Mouse (Mus musculus) naive thymus-derived CD4-positive, alpha-beta T cell, adult 2 months (primary cell): ENCODE results near the gene Mex3a.

ENCODE experiments used
- DNase-seq: peaks from one replicate; pipeline ENCODE4 v3.0.0-alpha.2; 2011; ENCODE audit warnings: low read depth

Gene Mex3a

DNA sequence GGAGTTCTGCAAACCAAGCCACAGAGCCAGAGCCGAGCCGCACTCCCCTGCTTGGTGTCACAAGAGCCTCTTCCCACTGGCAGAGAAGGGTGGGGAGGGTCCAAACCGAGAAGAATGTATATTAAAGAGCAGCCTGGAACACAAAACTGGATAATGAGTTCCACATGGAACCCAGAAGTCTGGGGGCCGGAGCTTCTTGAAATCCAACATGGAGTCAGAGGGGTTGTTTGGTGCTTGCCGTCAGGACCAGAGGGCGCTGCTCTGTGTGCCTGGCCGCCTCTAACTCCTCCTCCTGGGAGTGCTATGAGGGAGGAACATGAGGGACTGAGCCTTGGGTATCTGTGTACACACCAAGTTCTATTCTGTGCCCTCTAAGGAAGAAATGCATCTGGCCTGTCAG, 26.4 kb upstream of the Mex3a start:
- DNase-seq, result no peak

DNA sequence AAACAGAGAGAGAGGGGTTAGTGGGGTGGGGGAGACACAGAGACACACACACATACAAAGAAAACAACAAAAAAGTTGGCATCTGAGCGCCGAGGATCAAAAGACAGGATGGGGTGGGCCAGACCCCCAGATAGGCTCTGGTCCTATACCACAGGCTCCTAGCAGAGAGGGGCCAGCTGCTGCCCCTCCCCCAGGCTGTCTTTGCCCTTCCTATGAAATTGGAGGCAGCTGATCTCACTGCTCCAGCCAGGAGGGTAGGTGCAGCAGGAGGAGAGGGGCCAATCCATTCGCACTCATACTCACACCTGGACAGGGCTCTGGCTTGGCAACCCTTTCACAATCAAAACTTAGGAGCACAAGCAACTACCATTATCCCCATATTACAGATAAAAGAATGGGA, 22.9 kb upstream of the Mex3a start:
- no peak for DNase-seq

DNA sequence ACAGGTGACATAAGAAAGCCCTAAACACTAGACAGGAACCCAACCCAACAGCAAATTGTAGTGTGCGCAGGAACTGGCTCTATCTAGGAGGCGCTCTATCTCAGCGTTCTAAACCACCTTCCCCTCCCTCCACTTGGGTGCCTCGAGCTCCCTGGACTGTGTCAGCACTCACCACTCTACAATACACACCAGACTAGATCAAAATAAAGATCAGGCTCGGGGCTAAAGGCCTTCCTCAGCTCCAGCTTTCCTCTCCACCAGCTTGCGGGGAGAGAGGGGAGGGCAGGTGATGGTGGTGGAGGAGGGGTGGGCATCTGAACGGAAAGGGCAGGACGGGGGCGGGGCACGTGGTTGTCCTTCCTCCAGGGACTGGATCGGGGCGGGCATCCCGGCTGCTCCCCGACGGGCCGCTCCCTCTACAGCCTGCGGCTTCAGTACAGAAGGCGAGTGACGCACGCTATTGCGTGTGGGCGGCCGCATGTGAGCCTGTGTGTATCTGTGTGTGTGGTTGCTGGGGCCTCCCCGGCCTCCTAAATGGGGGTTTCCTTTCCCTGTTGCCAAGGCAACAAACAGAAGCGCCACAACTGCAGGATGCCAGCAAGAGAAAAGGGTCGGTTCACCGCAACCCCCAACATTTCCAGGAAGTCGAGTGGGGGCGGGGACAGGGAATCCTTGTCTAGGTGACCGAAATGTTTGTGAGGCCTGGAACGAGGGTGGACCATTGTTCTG, 22.3 kb upstream of the Mex3a start, which contains the start of gene Lmna:
Gene Lmna (minus strand): TSS at position 265 of the 729 bp plus-strand sequence.
- DNase-seq, result peak; percentile 99

DNA sequence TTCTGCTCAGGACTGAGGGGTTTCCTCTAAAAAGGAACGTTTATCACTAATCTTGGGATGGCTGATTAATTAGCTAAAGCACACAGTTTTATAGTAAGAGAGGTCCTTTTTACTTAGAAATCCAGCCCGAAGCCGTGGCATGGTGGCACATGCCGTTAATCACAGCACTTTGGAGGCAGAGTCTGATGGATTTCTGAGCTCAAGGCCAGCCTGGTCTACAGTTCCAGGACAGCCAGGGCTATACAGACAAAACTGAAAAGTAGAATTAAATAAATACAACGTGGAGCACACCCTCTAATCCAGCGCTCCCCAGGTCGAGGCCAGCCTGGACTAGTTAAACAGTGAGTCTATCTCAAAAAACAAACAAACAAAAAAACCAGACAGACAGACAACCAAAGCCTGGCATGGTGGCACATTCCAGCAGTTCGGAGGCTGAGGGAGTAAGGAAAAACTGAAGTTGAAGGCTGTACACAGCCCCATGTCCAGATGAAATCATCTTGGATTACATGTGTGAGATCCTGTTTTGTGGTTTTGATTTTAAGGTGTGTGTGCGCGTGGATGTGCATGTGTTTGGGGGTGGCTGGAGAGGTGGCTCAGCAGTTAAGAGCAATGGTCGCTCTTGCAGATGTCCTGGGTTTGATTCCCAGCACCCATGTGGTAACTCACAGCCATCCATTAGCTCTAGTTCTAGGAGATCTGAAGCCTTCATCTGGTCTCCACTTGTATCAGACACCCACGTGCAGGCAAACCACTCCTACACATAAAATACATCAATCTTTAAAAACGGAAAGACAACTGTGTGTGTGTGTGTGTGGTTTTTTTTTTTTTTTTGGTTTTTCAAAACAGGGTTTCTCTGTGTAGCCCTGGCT, 21.5 kb upstream of the Mex3a start:
- DNase-seq, result peak; percentile 82

DNA sequence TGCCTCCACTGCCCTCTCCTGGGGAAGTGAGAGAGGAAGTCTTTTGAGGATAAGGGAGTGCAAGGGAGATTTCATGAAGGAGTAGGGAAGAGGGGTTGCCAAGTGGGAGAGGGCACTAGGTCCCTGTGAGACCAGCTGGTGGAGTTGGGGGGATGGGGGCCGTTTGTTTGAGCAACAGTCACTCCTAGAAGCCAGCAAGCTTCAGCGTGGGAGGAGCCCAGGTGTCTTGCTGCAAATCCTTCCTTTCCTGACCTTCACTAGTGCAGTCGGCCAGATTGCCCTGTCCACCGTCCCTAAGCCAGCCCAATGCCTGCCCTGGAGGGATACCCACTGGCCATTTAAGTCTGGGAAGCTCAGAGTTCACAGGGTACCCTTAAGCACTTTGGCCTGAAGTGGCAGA, 20.6 kb upstream of the Mex3a start:
- peak; percentile 64 for DNase-seq

GRCm38 (mm10) chr3:88512141-88512895, 19.9 kb upstream of the Mex3a start:
- DNase-seq, result peak; percentile 79

GRCm38 (mm10) chr3:88512896-88513545, 19.2 kb upstream of the Mex3a start:
- peak; percentile 57 for DNase-seq

- peak; percentile 77 for DNase-seq
These were observed 18.6 kb upstream of the Mex3a start for GRCm38 (mm10) chr3:88513546-88514115.

DNA sequence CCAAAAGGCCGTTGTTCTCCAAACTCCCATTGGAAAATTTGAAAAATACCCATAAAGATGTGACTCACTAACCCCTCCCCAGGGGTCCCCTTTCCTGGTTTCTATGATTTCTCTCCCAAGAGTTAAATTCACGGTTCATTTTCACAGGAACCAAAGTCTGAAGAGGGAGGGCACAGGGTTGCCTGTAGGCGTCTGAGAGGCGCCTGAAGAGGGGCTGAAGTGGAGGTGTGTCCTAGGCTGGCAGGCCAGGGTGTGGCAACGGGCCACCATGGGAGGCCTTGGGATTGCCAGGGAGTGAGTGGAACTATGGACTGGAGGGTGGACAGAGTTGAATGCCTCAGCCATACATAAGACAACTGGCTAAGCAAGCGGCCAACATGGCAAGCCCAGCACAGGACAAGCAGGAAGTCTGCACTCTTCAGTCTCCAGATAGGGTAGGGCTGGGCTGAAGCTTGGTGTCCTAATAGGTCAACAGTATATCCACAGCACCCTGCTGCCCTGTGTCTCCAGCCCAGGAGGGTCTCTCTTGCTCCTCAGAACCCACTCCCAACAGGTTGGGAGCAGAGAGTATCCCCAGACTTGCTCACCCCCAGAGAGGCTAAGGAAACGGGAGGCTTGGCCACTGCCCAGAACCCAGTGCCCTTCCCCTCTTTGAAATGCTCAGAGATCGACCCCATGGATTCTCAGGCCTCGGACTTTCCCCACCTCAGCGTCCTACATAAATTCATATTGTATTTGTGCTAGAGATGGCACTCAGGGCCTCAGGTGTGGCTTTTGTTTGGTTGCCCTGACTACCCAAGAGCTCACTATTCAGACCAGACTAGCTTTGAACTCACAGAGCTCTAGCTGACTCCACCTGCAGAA, 17.7 kb upstream of the Mex3a start:
- DNase-seq, result peak; percentile 59

- no peak for DNase-seq
These were observed 17.2 kb upstream of the Mex3a start for GRCm38 (mm10) chr3:88515095-88515386.

DNA sequence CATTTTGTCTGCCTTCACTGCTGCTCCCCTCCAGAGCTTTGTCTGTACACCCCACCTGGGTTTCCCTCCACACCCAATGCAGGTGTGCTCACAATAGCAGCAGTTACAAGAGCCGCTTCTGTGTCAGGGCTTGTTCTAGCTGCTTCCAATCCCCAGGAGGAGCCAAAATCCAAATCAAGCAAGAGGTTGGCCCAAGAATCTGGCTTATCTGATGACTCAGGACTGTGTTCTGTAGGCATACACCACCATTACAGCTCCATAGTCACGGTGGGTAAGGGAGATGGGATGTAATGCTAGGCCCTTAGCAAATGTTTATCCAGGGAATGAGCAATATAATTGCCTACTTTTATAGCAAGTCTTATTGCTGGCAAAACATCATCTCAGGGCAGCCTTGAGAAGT, 15.8 kb upstream of the Mex3a start:
- no peak for DNase-seq

DNA sequence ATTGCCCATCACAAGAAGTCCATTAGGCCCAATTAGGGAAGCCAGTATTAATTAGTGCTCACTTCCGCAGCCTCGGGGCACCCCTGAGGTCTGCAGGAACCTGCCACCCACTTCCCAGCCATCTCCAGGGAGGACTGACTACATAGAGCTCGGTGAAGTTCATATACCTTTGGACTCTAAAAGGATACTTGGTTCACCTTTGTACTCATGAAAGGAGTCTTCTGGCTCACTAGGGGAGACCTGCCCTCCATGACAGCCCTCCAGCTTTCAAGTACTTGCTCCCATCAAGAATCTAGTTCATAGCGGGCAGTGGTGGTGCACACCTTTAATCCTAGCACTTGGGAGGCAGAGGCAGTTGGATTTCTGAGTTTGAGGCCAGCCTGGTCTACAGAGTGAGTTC, 13.8 kb upstream of the Mex3a start:
- DNase-seq, result no peak

DNA sequence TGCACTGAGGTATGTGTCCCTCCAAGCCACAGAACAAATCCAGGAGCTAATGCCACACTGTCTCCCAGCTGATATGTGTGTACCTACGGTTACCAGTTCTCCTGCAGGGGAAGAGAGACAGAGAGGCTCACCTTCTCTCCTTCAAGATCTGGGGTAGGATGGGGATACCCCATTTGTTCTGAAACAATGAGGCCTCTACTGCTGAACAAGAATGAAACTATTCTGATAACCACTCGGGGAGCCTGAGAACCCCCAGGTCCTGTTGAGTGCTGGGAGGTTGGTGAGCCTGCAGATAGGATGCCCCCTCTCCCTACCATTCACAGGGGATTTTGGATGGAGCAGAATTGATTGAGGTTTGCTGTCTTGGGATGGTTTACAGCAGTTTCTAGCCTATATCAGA, 12.1 kb upstream of the Mex3a start:
- DNase-seq, result no peak

- no peak for DNase-seq
These were observed 11.0 kb upstream of the Mex3a start for GRCm38 (mm10) chr3:88521156-88521555.

DNA sequence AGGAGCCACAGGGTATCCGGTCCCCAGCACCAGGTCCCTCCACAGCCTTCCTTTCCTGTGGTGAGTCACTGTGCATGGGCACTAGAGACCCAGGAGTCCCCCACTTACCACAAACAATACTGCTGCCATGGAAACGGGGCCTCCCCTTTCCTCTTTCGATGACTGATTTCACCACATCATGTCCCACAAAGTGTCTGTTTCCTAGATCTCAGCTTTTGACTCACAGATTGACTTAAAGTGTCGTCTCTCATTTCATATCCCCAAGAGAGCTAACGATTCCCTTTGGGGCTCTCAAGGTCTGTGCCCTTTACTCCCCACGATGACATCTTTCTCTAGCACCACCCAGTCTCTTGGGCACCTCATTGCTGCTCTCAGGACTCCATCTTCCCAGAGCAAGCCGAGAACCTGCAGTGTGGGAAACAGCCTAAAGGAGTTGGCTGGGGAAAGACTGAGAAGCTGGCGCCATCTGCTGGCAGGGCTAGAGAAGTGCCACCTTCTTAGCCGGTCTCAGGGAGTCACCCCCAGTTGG, 10.3 kb upstream of the Mex3a start:
- DNase-seq, result peak; percentile 88

DNA sequence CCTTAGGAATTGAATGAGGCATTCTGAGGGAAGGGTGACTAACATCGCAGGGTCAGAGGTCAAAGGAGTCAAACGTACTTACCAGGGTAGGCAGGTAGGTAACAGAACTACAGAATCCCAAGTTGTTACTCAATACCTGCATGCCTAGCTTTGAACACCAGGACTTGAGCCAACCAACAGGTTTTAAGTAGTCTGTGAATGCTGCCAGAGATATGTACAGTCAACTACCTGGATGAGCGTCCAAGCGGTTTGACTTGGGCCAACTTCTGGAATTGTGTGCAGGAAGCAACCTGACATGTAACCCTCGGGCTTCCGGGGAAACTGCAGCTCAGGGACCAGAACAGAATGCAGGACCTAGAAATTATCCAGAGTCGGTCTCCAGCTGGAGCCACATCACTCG, 9.2 kb upstream of the Mex3a start:
- no peak for DNase-seq

DNA sequence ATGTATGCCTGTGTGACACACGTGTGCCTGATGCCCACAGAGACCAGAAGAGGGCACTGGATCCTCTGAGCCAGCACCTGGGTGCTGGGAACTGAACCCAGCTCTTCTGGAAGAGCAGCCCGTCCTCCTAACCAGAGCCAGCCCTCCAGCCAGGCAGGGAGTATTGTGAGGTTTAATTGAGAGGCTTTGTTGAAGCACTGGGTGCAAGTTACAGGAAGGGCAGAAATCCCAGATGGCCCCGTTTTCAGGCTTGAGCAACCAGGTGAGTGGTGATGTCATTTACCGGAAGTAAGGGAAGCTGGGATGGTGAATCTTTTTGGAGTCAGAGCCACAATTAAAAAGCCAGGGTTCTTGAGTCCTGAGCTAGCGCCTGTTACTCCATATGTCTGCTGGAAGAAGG, 7.2 kb upstream of the Mex3a start:
- no peak for DNase-seq

DNA sequence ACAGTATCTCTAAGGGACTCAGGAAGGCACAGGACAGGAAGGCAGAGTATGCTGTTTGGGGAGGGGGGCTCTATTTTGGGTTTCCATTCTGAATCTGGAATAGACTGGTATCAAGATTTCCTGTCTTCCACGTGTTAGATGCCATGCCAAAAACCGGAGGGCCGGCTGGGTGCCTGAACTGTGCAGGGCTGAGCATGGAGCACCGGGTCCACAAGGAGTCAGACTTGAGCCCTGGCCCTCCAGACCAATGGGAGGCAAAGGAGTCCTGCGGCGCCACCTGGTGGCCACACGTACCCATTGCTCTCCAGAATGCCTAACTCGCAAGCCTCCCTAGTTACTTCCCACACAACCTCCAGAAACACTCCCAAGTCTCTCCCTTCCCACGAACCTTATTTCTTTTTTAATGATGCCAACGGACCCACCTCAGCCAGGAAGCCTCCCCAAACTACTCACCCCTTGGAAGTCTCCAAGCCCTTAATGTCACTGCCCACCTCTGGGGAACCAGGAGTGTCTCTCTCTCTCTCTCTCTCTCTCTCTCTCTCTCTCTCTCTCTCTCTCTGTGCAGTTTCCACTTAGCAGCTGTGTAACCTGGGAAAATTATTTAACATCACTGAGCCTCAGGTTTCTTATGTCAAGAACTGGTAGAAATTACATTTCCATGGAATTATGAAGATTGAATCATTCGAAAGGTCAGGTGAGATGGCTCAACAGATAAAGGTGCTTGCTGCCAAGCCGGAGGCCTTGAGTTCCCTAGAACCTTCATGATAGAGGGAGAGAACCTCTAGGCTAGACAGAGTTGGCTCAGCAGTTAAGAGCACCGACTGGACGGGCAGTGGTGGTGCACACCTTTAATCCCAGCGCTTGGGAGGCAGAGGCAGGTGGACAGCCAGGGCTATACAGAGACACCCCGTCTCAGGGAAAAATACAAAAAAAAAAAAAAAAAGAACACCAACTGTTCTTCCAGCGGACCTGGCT, 5.8 kb upstream of the Mex3a start:
- DNase-seq, result peak; percentile 92

GRCm38 (mm10) chr3:88527565-88527964, 4.6 kb upstream of the Mex3a start:
- DNase-seq, result no peak
